Mouse (Mus musculus): ENCODE measurements around the gene Dpyd. TPM values are rescaled to one million over a fixed set of nuclear protein-coding genes. Genes with fewer than 3 reads are reported as not detected.

Dpyd gene
- polyA plus RNA-seq, 1 experiment from 2014 or later = 6.8 TPM

- no peak for ATAC-seq (ENCODE audit: insufficient read depth)
- H3K9ac ChIP-seq = no peak overlapping the region
- no peak overlapping the region for H3K4me3 ChIP-seq (ENCODE audit: low read depth, low read length)
- H3K4me2 ChIP-seq = no peak overlapping the region
- no peaks in the 10 kb centered on the region for H3K9me3 ChIP-seq (ENCODE audit: low read depth, low read length)
- H3K36me3 ChIP-seq (ENCODE audit: insufficient read depth) = no peaks in the 10 kb centered on the region
- no peak overlapping the region for H3K27ac ChIP-seq (ENCODE audit: low read depth)
- 64% methylated on average over 6 of the region's 6 CpGs for WGBS
- DNase-seq = no peak
- H3K27me3 ChIP-seq (ENCODE audit: insufficient read depth, low read length) = no peaks in the 10 kb centered on the region
- no peak for TF ChIP-seq CTCF (IDR thresholded peaks at IDR 0.05; ENCODE audit: low read depth)
- H3K4me1 ChIP-seq (ENCODE audit: insufficient read depth) = no peaks in the 10 kb centered on the region
Measured at GRCm38 (mm10) chr3:119165691-119166090, 603.8 kb downstream of the Dpyd start.

DNA sequence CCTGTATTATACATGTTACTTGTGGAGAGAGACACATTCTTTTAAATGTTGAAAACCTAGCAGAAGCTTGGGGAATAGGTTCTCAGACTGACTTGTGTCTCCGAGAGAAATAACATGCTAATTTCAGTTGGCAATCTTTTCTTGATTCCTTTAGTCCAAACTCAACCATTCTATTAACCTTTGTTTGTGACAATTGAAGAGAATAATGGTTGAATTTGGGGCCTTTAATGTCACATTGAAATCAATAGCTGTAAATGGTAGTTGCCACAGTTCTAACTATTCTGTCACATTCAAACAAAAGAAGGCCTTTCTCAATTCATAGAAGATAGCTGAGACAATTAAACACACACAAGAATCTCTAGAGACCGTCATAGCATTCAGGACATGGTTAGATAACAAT, 606.2 kb downstream of the Dpyd start:
- TF ChIP-seq CTCF (IDR thresholded peaks at IDR 0.05; ENCODE audit: low read depth) = no peak
- H3K4me3 ChIP-seq (ENCODE audit: low read depth, low read length) = no peak overlapping the region
- no peak overlapping the region for H3K4me2 ChIP-seq
- H3K27me3 ChIP-seq (ENCODE audit: insufficient read depth, low read length) = no peaks in the 10 kb centered on the region
- no peak for ATAC-seq (ENCODE audit: insufficient read depth)
- H3K9me3 ChIP-seq (ENCODE audit: low read depth, low read length) = no peaks in the 10 kb centered on the region
- no peak for DNase-seq
- no peaks in the 10 kb centered on the region for H3K36me3 ChIP-seq (ENCODE audit: insufficient read depth)
- H3K27ac ChIP-seq (ENCODE audit: low read depth) = no peak overlapping the region
- H3K9ac ChIP-seq = no peak overlapping the region
- 80% methylated on average over 2 of the region's 2 CpGs for WGBS
- no peaks in the 10 kb centered on the region for H3K4me1 ChIP-seq (ENCODE audit: insufficient read depth)

DNA sequence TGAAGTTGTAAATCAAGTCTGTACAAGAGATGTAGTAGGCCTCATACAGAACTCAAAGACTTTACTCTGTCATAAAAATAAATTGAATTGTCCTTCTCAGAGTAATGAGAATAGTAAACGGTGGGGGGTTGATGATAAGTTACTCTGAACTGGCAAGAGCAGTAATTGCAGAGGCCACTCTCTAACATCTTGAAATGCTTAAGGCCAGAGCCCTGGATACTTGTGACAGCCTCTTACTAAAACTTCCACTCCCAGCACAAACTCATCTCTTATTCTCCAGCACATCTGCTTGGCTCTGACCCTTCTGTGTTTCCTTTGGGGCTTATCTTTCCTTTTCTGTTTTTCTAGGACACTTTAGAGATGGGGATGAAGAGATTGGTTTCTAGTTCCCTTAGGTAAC, 606.7 kb downstream of the Dpyd start:
- WGBS = 25% methylated on average over 1 of the region's 1 CpGs
- no peaks in the 10 kb centered on the region for H3K27me3 ChIP-seq (ENCODE audit: insufficient read depth, low read length)
- DNase-seq = no peak
- no peak overlapping the region for H3K4me2 ChIP-seq
- ATAC-seq (ENCODE audit: insufficient read depth) = no peak
- H3K27ac ChIP-seq (ENCODE audit: low read depth) = no peak overlapping the region
- H3K9ac ChIP-seq = no peak overlapping the region
- no peak overlapping the region for H3K4me3 ChIP-seq (ENCODE audit: low read depth, low read length)
- H3K4me1 ChIP-seq (ENCODE audit: insufficient read depth) = no peaks in the 10 kb centered on the region
- no peak for TF ChIP-seq CTCF (IDR thresholded peaks at IDR 0.05; ENCODE audit: low read depth)
- no peaks in the 10 kb centered on the region for H3K9me3 ChIP-seq (ENCODE audit: low read depth, low read length)
- H3K36me3 ChIP-seq (ENCODE audit: insufficient read depth) = no peaks in the 10 kb centered on the region

GRCm38 (mm10) chr3:119183261-119183660, 621.3 kb downstream of the Dpyd start:
- WGBS = 80% methylated on average over 3 of the region's 3 CpGs
- H3K9me3 ChIP-seq (ENCODE audit: low read depth, low read length) = no peaks in the 10 kb centered on the region
- no peaks in the 10 kb centered on the region for H3K27me3 ChIP-seq (ENCODE audit: insufficient read depth, low read length)
- H3K9ac ChIP-seq = no peak overlapping the region
- H3K4me1 ChIP-seq (ENCODE audit: insufficient read depth) = no peaks in the 10 kb centered on the region
- no peaks in the 10 kb centered on the region for H3K36me3 ChIP-seq (ENCODE audit: insufficient read depth)
- H3K4me3 ChIP-seq (ENCODE audit: low read depth, low read length) = no peak overlapping the region
- H3K27ac ChIP-seq (ENCODE audit: low read depth) = no peak overlapping the region
- ATAC-seq (ENCODE audit: insufficient read depth) (no peak), DNase-seq (no peak)
- H3K4me2 ChIP-seq = no peak overlapping the region
- TF ChIP-seq CTCF (IDR thresholded peaks at IDR 0.05; ENCODE audit: low read depth) = no peak

- Histone ChIP-seq H3K9me3 (ENCODE audit: low read depth, low read length) (no peaks in the 10 kb centered on the region), H3K36me3 (ENCODE audit: insufficient read depth) (no peaks in the 10 kb centered on the region), H3K4me3 (ENCODE audit: low read depth, low read length) (no peak overlapping the region), H3K27ac (ENCODE audit: low read depth) (no peak overlapping the region), H3K4me2 (no peak overlapping the region), H3K9ac (no peak overlapping the region), H3K27me3 (ENCODE audit: insufficient read depth, low read length) (no peaks in the 10 kb centered on the region), H3K4me1 (ENCODE audit: insufficient read depth) (no peaks in the 10 kb centered on the region)
- 68% methylated on average over 6 of the region's 6 CpGs for WGBS
- no peak for DNase-seq
- TF ChIP-seq CTCF (IDR thresholded peaks at IDR 0.05; ENCODE audit: low read depth) = no peak
- ATAC-seq (ENCODE audit: insufficient read depth) = no peak
Measured at GRCm38 (mm10) chr3:119194071-119194470, 632.1 kb downstream of the Dpyd start.

GRCm38 (mm10) chr3:119195613-119196012, 633.7 kb downstream of the Dpyd start:
- no peak for TF ChIP-seq CTCF (IDR thresholded peaks at IDR 0.05; ENCODE audit: low read depth)
- H3K4me1 ChIP-seq (ENCODE audit: insufficient read depth) = no peaks in the 10 kb centered on the region
- no peak overlapping the region for H3K4me2 ChIP-seq
- no peaks in the 10 kb centered on the region for H3K27me3 ChIP-seq (ENCODE audit: insufficient read depth, low read length)
- ATAC-seq (ENCODE audit: insufficient read depth) (no peak), DNase-seq (no peak)
- no peaks in the 10 kb centered on the region for H3K36me3 ChIP-seq (ENCODE audit: insufficient read depth)
- 70% methylated on average over 4 of the region's 4 CpGs for WGBS
- no peaks in the 10 kb centered on the region for H3K9me3 ChIP-seq (ENCODE audit: low read depth, low read length)
- H3K4me3 ChIP-seq (ENCODE audit: low read depth, low read length) = no peak overlapping the region
- H3K27ac ChIP-seq (ENCODE audit: low read depth) = no peak overlapping the region
- H3K9ac ChIP-seq = no peak overlapping the region

DNA sequence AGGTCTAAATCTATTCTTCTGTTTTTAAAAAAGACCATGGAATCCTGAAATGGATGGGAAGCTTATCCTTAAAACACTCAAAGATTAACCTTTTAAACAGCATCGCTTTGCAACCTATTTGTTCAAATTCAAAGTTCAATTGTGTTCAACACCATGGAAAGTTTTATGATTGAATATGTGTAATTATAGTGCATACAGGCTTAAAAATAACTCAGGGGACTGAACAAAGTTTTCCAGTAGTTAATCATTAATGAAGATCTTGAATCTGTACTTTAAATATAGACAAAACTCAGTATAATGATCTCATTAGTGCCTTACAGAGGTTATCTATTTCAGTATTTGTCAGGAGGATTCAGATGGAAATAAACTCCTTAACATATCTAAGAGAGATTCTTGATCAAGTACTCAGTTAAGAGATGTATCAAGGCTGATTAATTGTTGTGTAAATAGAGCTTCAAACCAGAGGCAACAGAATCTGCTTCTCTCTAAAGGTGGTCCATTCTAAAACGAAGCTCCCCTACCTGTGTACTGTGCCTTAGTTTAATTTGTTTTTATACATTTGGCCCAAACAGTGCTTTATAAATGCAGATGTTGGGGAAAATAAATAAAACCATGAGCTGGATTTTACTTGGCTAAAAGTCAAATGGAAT, 659.0 kb downstream of the Dpyd start:
- ATAC-seq (ENCODE audit: insufficient read depth) = no peak
- TF ChIP-seq CTCF (IDR thresholded peaks at IDR 0.05; ENCODE audit: low read depth) = no peak
- Histone ChIP-seq H3K9me3 (ENCODE audit: low read depth, low read length) (no peaks in the 10 kb centered on the region), H3K4me3 (ENCODE audit: low read depth, low read length) (no peak overlapping the region), H3K4me1 (ENCODE audit: insufficient read depth) (no peaks in the 10 kb centered on the region), H3K27ac (ENCODE audit: low read depth) (no peak overlapping the region), H3K4me2 (no peak overlapping the region), H3K9ac (no peak overlapping the region), H3K36me3 (ENCODE audit: insufficient read depth) (no peaks in the 10 kb centered on the region), H3K27me3 (ENCODE audit: insufficient read depth, low read length) (no peaks in the 10 kb centered on the region)
- WGBS = 65% methylated on average over 2 of the region's 2 CpGs
- DNase-seq = no peak

DNA sequence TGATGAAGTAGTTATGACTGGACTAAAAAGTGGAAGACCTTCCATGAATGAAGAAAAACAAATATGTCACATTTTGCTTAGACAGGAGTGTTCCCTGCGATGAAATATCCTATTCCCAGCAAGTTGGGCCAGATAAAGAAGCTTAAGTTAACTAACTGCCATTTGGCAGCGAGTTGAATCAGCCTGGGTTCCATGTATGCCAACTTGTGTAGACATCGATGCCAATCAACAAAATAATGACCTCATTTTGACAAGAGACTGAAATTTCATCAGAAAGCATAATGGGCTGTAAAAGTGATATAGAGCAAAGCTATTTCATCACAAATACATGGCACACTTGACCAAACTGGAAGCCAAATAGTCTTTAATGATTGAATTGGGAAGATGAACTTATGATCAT, 681.3 kb downstream of the Dpyd start:
- ATAC-seq (ENCODE audit: insufficient read depth) (no peak), DNase-seq (no peak)
- 73% methylated on average over 3 of the region's 3 CpGs for WGBS
- Histone ChIP-seq H3K36me3 (ENCODE audit: insufficient read depth) (no peaks in the 10 kb centered on the region), H3K4me2 (no peak overlapping the region), H3K9me3 (ENCODE audit: low read depth, low read length) (no peaks in the 10 kb centered on the region), H3K27ac (ENCODE audit: low read depth) (no peak overlapping the region), H3K4me1 (ENCODE audit: insufficient read depth) (no peaks in the 10 kb centered on the region), H3K27me3 (ENCODE audit: insufficient read depth, low read length) (no peaks in the 10 kb centered on the region), H3K9ac (no peak overlapping the region), H3K4me3 (ENCODE audit: low read depth, low read length) (no peak overlapping the region)
- TF ChIP-seq CTCF (IDR thresholded peaks at IDR 0.05; ENCODE audit: low read depth) = no peak

Data from lung, embryonic 14.5 days (tissue).